Mouse (Mus musculus) liver, embryonic 14.5 days (tissue): ENCODE measurements around the gene Pts.

ENCODE experiments used
- CTCF ChIP-seq: IDR thresholded peaks from 2 replicates; pipeline ENCODE4 v1.5.1; 2016; ENCODE audit warnings: antibody characterized with exemption, low read depth, control low read depth
- EP300 ChIP-seq: IDR thresholded peaks from 2 replicates; pipeline ENCODE4 v1.6.1; 2016; ENCODE audit warnings: antibody characterized with exemption, low read depth

- TF ChIP-seq CTCF: no peak
- no peak for TF ChIP-seq EP300
Observed at GRCm38 (mm10) chr9:50495405-50496150, 32.9 kb downstream of the Pts start.
